Mouse (Mus musculus): ENCODE data around the gene Ppp1r13l.

DNA sequence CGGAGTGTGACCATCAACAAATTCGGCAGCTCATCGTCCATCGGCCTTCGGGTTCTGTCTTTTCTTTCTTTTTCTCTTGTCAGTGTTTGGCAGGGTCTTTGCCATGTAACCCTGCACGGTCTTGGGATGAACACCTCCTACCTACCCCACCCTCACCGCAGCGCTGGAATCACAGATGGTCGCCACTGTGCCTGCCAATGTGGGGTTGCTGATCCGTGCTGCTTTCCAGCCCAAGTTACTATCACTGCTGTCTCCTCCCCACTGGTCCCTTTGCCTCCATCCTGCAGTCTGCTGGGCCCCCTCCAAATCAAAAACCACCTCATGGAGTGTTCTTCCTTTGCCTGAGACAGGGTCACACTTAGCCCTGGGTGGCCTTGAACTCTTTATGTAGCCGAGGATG, 35.3 kb upstream of the Ppp1r13l start:
- TF ChIP-seq POLR2A (IDR thresholded peaks at IDR 0.05; ENCODE audit: control insufficient read depth in 1 of 2, insufficient read depth in 1 of 2, low read depth in 1 of 2, low read length in 2 of 2, poor library complexity in 1 of 2) = no peak
- no peak for TF ChIP-seq CTCF (IDR thresholded peaks at IDR 0.05 in 2 of 3, conservative IDR thresholded peaks at IDR 0.05 in 1 of 3; ENCODE audit: control insufficient read depth in 1 of 3, insufficient read depth in 1 of 3, low read depth in 2 of 3, low read length in 3 of 3, poor library complexity in 1 of 3, severe bottlenecking in 1 of 3)
- no peak for TF ChIP-seq UBTF (IDR thresholded peaks at IDR 0.05; ENCODE audit: borderline replicate concordance, insufficient read depth, low read depth, low read length)
- no peak for TF ChIP-seq JUND (IDR thresholded peaks at IDR 0.05; ENCODE audit: low read depth, low read length)
- TF ChIP-seq GATA1 (IDR thresholded peaks at IDR 0.05; ENCODE audit: low read depth, low read length) = no peak
- TF ChIP-seq USF1 (IDR thresholded peaks at IDR 0.05; ENCODE audit: low read depth, low read length) = no peak

Measured in MEL (cell line).